Mouse (Mus musculus): ENCODE data around the gene Nkain4. TPM values are rescaled to one million over a fixed set of nuclear protein-coding genes. Genes with fewer than 3 reads are reported as not detected.

The Nkain4 gene
- polyA plus RNA-seq, 1 experiment = not detected

GRCm38 (mm10) chr2:180953638-180954037 is 861 bp downstream of the Nkain4 start:
- TF ChIP-seq POLR2A (IDR thresholded peaks at IDR 0.05; ENCODE audit: borderline replicate concordance, low read depth, low read length) = no peak
- no peak for TF ChIP-seq CTCF (IDR thresholded peaks at IDR 0.05; ENCODE audit: low read depth, low read length)
- H3K27ac ChIP-seq (ENCODE audit: insufficient read depth, low read depth, low read length) = no peak overlapping the region
- H3K4me3 ChIP-seq (ENCODE audit: insufficient read depth, low read length) = no peak overlapping the region
- H3K4me1 ChIP-seq (ENCODE audit: control insufficient read depth, insufficient read depth, low read length) = peaks cover 8% of the 10 kb centered on the region

GRCm38 (mm10) chr2:180952731-180953171 is 1.7 kb downstream of the Nkain4 start:
- no peak overlapping the region for H3K4me3 ChIP-seq (ENCODE audit: insufficient read depth, low read length)
- no peak for TF ChIP-seq CTCF (IDR thresholded peaks at IDR 0.05; ENCODE audit: low read depth, low read length)
- no peak for TF ChIP-seq POLR2A (IDR thresholded peaks at IDR 0.05; ENCODE audit: borderline replicate concordance, low read depth, low read length)
- H3K4me1 ChIP-seq (ENCODE audit: control insufficient read depth, insufficient read depth, low read length) = peaks cover 8% of the 10 kb centered on the region
- no peak overlapping the region for H3K27ac ChIP-seq (ENCODE audit: insufficient read depth, low read depth, low read length)

DNA sequence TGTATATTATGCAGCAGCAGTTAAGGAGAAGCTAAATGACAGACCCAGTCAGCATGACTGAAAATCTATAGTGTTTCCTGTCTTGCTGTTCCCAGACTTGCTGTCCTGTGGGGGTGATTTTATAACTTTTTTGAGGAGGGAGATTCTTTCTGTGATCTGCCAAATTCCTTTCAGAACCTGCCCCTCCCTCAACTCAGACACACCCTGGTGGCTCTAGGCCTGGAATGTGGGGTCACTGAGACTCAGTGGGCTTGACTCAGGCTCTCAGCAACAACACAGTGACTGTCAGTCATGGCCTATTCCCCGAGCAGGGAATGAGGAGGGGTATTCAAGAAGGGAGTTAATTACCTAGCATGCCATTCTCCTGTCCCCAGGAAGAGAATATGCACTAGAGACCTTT is 4.6 kb downstream of the Nkain4 start:
- no peak for TF ChIP-seq CTCF (IDR thresholded peaks at IDR 0.05; ENCODE audit: low read depth, low read length)
- no peak for TF ChIP-seq POLR2A (IDR thresholded peaks at IDR 0.05; ENCODE audit: borderline replicate concordance, low read depth, low read length)
- Histone ChIP-seq H3K27ac (ENCODE audit: insufficient read depth, low read depth, low read length) (no peak overlapping the region), H3K4me1 (ENCODE audit: control insufficient read depth, insufficient read depth, low read length) (no peaks in the 10 kb centered on the region), H3K4me3 (ENCODE audit: insufficient read depth, low read length) (no peak overlapping the region)

- Histone ChIP-seq H3K4me3 (ENCODE audit: insufficient read depth, low read length) (no peak overlapping the region), H3K27ac (ENCODE audit: insufficient read depth, low read depth, low read length) (no peak overlapping the region), H3K4me1 (ENCODE audit: control insufficient read depth, insufficient read depth, low read length) (no peaks in the 10 kb centered on the region)
- TF ChIP-seq POLR2A (IDR thresholded peaks at IDR 0.05; ENCODE audit: borderline replicate concordance, low read depth, low read length) (no peak), CTCF (IDR thresholded peaks at IDR 0.05; ENCODE audit: low read depth, low read length) (no peak)
These were observed 12.6 kb downstream of the Nkain4 start for GRCm38 (mm10) chr2:180941869-180942268.

GRCm38 (mm10) chr2:180940187-180940586 is 14.3 kb downstream of the Nkain4 start:
- TF ChIP-seq CTCF (IDR thresholded peaks at IDR 0.05; ENCODE audit: low read depth, low read length) = no peak
- no peak for TF ChIP-seq POLR2A (IDR thresholded peaks at IDR 0.05; ENCODE audit: borderline replicate concordance, low read depth, low read length)
- Histone ChIP-seq H3K4me1 (ENCODE audit: control insufficient read depth, insufficient read depth, low read length) (no peaks in the 10 kb centered on the region), H3K4me3 (ENCODE audit: insufficient read depth, low read length) (no peak overlapping the region), H3K27ac (ENCODE audit: insufficient read depth, low read depth, low read length) (no peak overlapping the region)

GRCm38 (mm10) chr2:180932418-180932817 is 22.1 kb downstream of the Nkain4 start:
- no peak for TF ChIP-seq CTCF (IDR thresholded peaks at IDR 0.05; ENCODE audit: low read depth, low read length)
- no peak for TF ChIP-seq POLR2A (IDR thresholded peaks at IDR 0.05; ENCODE audit: borderline replicate concordance, low read depth, low read length)
- H3K4me1 ChIP-seq (ENCODE audit: control insufficient read depth, insufficient read depth, low read length) = no peaks in the 10 kb centered on the region
- H3K4me3 ChIP-seq (ENCODE audit: insufficient read depth, low read length) = no peak overlapping the region
- no peak overlapping the region for H3K27ac ChIP-seq (ENCODE audit: insufficient read depth, low read depth, low read length)

GRCm38 (mm10) chr2:180928723-180929122 is 25.8 kb downstream of the Nkain4 start, which contains the start of gene Birc7:
Gene Birc7, plus strand, starts transcription at chr2:180929023.
- TF ChIP-seq CTCF (IDR thresholded peaks at IDR 0.05; ENCODE audit: low read depth, low read length) (no peak), POLR2A (IDR thresholded peaks at IDR 0.05; ENCODE audit: borderline replicate concordance, low read depth, low read length) (no peak)
- H3K4me1 ChIP-seq (ENCODE audit: control insufficient read depth, insufficient read depth, low read length) = no peaks in the 10 kb centered on the region
- no peak within 1 kb of the TSS for H3K4me3 ChIP-seq (ENCODE audit: insufficient read depth, low read length)
- no peak within 1 kb of the TSS for H3K27ac ChIP-seq (ENCODE audit: insufficient read depth, low read depth, low read length)

DNA sequence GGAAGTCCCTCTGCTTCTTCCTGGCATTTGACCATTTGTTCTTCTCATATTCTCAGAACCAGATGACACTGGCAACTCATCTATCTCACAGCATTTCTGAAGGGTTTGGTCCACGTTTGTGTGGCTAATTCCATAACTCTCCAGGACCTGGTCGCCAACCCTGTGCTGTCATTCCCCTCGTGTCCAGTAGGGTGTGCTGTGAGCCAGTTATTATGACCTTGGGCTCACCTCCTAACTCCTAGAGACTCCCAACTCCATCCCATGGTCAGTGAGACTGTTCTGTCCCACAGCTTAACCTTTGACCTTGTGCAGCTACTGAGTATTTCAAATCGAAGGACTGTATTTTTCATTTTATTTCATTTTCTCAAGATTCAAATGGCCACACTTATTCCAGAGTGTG is 29.3 kb downstream of the Nkain4 start:
- Histone ChIP-seq H3K4me1 (ENCODE audit: control insufficient read depth, insufficient read depth, low read length) (peaks cover 3% of the 10 kb centered on the region), H3K27ac (ENCODE audit: insufficient read depth, low read depth, low read length) (no peak overlapping the region), H3K4me3 (ENCODE audit: insufficient read depth, low read length) (no peak overlapping the region)
- peak; percentile 90 for TF ChIP-seq CTCF (IDR thresholded peaks at IDR 0.05; ENCODE audit: low read depth, low read length)
- no peak for TF ChIP-seq POLR2A (IDR thresholded peaks at IDR 0.05; ENCODE audit: borderline replicate concordance, low read depth, low read length)

GRCm38 (mm10) chr2:180922739-180923138 is 31.8 kb downstream of the Nkain4 start:
- no peak overlapping the region for H3K4me3 ChIP-seq (ENCODE audit: insufficient read depth, low read length)
- no peak for TF ChIP-seq POLR2A (IDR thresholded peaks at IDR 0.05; ENCODE audit: borderline replicate concordance, low read depth, low read length)
- TF ChIP-seq CTCF (IDR thresholded peaks at IDR 0.05; ENCODE audit: low read depth, low read length) = no peak
- no peak overlapping the region for H3K27ac ChIP-seq (ENCODE audit: insufficient read depth, low read depth, low read length)
- H3K4me1 ChIP-seq (ENCODE audit: control insufficient read depth, insufficient read depth, low read length) = peaks cover 10% of the 10 kb centered on the region

DNA sequence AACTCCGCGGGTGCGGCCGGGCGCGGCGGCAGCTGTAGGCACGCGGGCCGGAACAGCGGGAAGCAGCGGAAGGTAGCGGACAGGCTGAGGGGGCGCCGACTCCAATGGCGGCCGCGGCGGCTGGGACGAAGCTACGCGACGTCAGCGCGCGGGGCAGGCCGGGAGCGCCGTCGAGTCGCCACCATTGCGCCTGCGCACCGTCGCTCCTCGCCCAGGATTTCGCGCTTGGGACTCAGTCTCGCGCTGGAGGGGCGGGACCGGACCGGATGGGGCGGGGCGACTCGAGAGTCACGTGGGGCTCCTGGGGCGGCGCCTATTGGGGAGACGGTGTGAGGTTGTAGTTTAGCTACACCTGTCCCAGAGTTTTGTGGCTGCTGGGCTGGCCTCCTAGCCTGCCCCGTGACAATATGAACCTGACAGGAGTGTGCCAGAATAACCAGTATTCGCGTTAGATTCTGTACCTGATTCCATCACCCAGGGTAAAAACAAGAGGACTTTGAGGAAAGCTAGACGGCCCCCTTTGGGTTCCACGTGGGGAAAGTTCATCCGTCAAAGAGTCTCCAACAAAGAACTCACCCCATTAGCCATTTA is 33.6 kb downstream of the Nkain4 start, which contains the start of gene Ythdf1:
Gene Ythdf1 (minus strand): TSS at position 140 of the 591 bp plus-strand sequence.
- Histone ChIP-seq H3K4me1 (ENCODE audit: control insufficient read depth, insufficient read depth, low read length) (peaks cover 15% of the 10 kb centered on the region), H3K4me3 (ENCODE audit: insufficient read depth, low read length) (peak within 1 kb of the TSS; percentile 91), H3K27ac (ENCODE audit: insufficient read depth, low read depth, low read length) (peak within 1 kb of the TSS; percentile 21; the same call in 1 of the 2 replicates)
- no peak for TF ChIP-seq POLR2A (IDR thresholded peaks at IDR 0.05; ENCODE audit: borderline replicate concordance, low read depth, low read length)
- TF ChIP-seq CTCF (IDR thresholded peaks at IDR 0.05; ENCODE audit: low read depth, low read length) = no peak

Data from bone marrow macrophage, adult 2 months (primary cell).